Mouse (Mus musculus) liver, embryonic 12.5 days (tissue): ENCODE data around the gene Slc26a8. TPM values are rescaled to one million over a fixed set of nuclear protein-coding genes. Genes with fewer than 3 reads are reported as not detected.

Experiments
- ATAC-seq: fragments of 200-750 bp; cut with Nextera tagmentation; 2 replicates; pipeline ENCODE4 v1.8.0; 2017; ENCODE audit warnings: moderate number of reproducible peaks, mild to moderate bottlenecking, moderate library complexity
- H3K27ac ChIP-seq: fragments of 300-500 bp; sonication (generic); 2 replicates; pipeline ENCODE4 v1.5.1; 2016; ENCODE audit warnings: mild to moderate bottlenecking
- H3K27me3 ChIP-seq: fragments of 300-500 bp; sonication (generic); replicated peaks from 2 replicates; pipeline ENCODE4 v1.6.1; 2016; ENCODE audit warnings: mild to moderate bottlenecking, moderate library complexity
- H3K36me3 ChIP-seq: fragments of 300-500 bp; sonication (generic); 2 replicates; pipeline ENCODE4 v1.6.1; 2016; ENCODE audit warnings: mild to moderate bottlenecking, moderate library complexity
- H3K4me1 ChIP-seq: fragments of 300-500 bp; sonication (generic); 2 replicates; pipeline ENCODE4 v1.6.1; 2016
- H3K4me2 ChIP-seq: fragments of 300-500 bp; sonication (generic); 2 replicates; pipeline ENCODE4 v1.6.1; 2016; ENCODE audit warnings: mild to moderate bottlenecking, moderate library complexity
- H3K4me3 ChIP-seq: fragments of 300-500 bp; sonication (generic); 2 replicates; pipeline ENCODE4 v1.5.1; 2016; ENCODE audit warnings: mild to moderate bottlenecking, moderate library complexity
- H3K9ac ChIP-seq: fragments of 300-500 bp; sonication (generic); 2 replicates; pipeline ENCODE4 v1.6.1; 2016; ENCODE audit warnings: mild to moderate bottlenecking, moderate library complexity
- H3K9me3 ChIP-seq: fragments of 300-500 bp; sonication (generic); replicated peaks from 2 replicates; pipeline ENCODE4 v1.6.1; 2016; ENCODE audit warnings: mild to moderate bottlenecking, moderate library complexity
- WGBS: fragments of 180-500 bp; shearing (Covaris S2); methylation state at CpG from one replicate; pipeline ENCODE4 v1.1.7; 2016; ENCODE audit not compliant: insufficient replicate concordance; 5-methylcytosine and 5-hydroxymethylcytosine counted together
- polyA plus RNA-seq: library from polyadenylated mRNA; unstranded; fragments of >200 nt; fragmentation: Nextera tagmentation; extraction: Ambion mirVana; gene quantifications from 2 replicates; pipeline ENCODE4 v1.2.1, GENCODE M21; 2016

The Slc26a8 gene
- polyA plus RNA-seq, 1 experiment from 2014 or later, result 0.48 TPM

- Histone ChIP-seq H3K4me2 (no peak overlapping the region), H3K27ac (no peak overlapping the region; the same call in 1 of the 2 replicates), H3K4me1 (peaks cover 6% of the 10 kb centered on the region; the same call in 1 of the 2 replicates), H3K27me3 (no peaks in the 10 kb centered on the region), H3K9ac (no peak overlapping the region), H3K36me3 (no peaks in the 10 kb centered on the region), H3K4me3 (no peak overlapping the region), H3K9me3 (no peaks in the 10 kb centered on the region)
- no peak for ATAC-seq
- WGBS, result 47% methylated on average over 1 of the region's 1 CpGs
Observed at GRCm38 (mm10) chr17:28683601-28684000, 6.4 kb downstream of the Slc26a8 start.

GRCm38 (mm10) chr17:28682311-28683084 is 7.5 kb downstream of the Slc26a8 start:
- Histone ChIP-seq H3K27ac (no peak overlapping the region), H3K9ac (no peak overlapping the region), H3K36me3 (no peaks in the 10 kb centered on the region), H3K4me1 (peaks cover 6% of the 10 kb centered on the region; the same call in 1 of the 2 replicates), H3K27me3 (no peaks in the 10 kb centered on the region), H3K4me2 (no peak overlapping the region), H3K9me3 (no peaks in the 10 kb centered on the region), H3K4me3 (no peak overlapping the region)
- peak; percentile 54; the same call in 1 of the 2 replicates for ATAC-seq
- 77% methylated on average over 13 of the region's 13 CpGs for WGBS

GRCm38 (mm10) chr17:28659564-28659963 is 30.5 kb downstream of the Slc26a8 start:
- Histone ChIP-seq H3K4me2 (no peak overlapping the region), H3K36me3 (no peaks in the 10 kb centered on the region), H3K27ac (no peak overlapping the region), H3K9ac (no peak overlapping the region), H3K4me3 (no peak overlapping the region), H3K9me3 (no peaks in the 10 kb centered on the region), H3K4me1 (no peaks in the 10 kb centered on the region), H3K27me3 (no peaks in the 10 kb centered on the region; the same call in 1 of the 2 replicates)
- 63% methylated on average over 6 of the region's 6 CpGs for WGBS
- no peak for ATAC-seq

GRCm38 (mm10) chr17:28657936-28658335 is 32.1 kb downstream of the Slc26a8 start:
- Histone ChIP-seq H3K27ac (no peak overlapping the region), H3K27me3 (no peaks in the 10 kb centered on the region; the same call in 1 of the 2 replicates), H3K4me1 (no peaks in the 10 kb centered on the region), H3K9ac (no peak overlapping the region), H3K36me3 (no peaks in the 10 kb centered on the region), H3K9me3 (no peaks in the 10 kb centered on the region), H3K4me2 (no peak overlapping the region), H3K4me3 (no peak overlapping the region)
- ATAC-seq, result no peak
- WGBS, result 27% methylated on average over 4 of the region's 4 CpGs

- Histone ChIP-seq H3K4me1 (no peaks in the 10 kb centered on the region), H3K9me3 (no peaks in the 10 kb centered on the region), H3K27ac (no peak overlapping the region), H3K4me3 (no peak overlapping the region), H3K9ac (no peak overlapping the region), H3K36me3 (no peaks in the 10 kb centered on the region), H3K27me3 (peaks cover 4% of the 10 kb centered on the region; the same call in 1 of the 2 replicates), H3K4me2 (no peak overlapping the region)
- WGBS, result 65% methylated on average over 3 of the region's 3 CpGs
- no peak for ATAC-seq
Observed at GRCm38 (mm10) chr17:28650268-28650667, 39.8 kb downstream of the Slc26a8 start.

DNA sequence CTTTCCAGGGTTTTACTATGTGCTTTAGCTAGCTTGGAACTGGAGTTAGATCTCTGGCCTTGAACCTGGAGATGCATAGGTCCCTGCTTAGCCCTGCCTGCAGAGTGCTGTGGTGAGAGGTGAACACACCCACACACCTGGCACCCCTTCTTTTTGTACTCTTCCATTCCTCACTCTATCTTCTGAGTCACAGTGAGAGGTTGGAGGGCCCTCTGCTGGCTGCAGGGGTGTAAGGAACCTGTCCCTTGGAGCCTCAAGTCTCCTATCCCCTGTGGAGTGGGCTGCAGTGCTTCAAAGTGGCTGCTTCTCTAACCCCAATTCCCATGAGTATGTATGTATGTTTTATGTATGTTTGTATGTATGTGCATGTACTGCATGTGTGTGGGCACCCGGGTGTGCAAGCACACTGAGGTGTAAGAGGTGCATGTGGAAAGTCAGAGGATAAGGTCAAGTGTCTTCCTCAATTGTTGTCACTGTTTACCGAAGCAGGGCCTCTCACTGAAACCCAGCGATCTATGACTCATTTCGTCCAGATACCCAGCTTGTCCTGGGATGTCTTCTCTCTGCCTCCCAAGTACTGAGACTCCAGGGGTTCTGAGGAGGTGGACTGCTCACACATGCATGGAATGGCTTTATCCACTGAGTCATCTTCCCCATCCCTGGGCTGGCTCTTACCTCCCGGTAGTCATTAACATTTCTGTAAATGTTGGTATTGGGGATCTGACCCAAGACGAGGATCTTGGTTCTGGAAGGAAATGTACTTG is 41.2 kb downstream of the Slc26a8 start:
- Histone ChIP-seq H3K9ac (no peak overlapping the region), H3K27me3 (peaks cover 15% of the 10 kb centered on the region; the same call in 1 of the 2 replicates), H3K4me1 (no peaks in the 10 kb centered on the region), H3K4me2 (no peak overlapping the region), H3K36me3 (no peaks in the 10 kb centered on the region), H3K4me3 (no peak overlapping the region), H3K27ac (no peak overlapping the region), H3K9me3 (no peaks in the 10 kb centered on the region)
- WGBS, result 34% methylated on average over 6 of the region's 6 CpGs
- ATAC-seq, result no peak

- no peaks in the 10 kb centered on the region for H3K9me3 ChIP-seq
- H3K9ac ChIP-seq, result no peak overlapping the region
- H3K4me2 ChIP-seq, result no peak overlapping the region
- no peak for ATAC-seq
- H3K4me1 ChIP-seq, result no peaks in the 10 kb centered on the region
- H3K4me3 ChIP-seq, result no peak overlapping the region
- no peak overlapping the region for H3K27ac ChIP-seq
- peaks cover 39% of the 10 kb centered on the region for H3K27me3 ChIP-seq
- H3K36me3 ChIP-seq, result no peaks in the 10 kb centered on the region
- 57% methylated on average over 3 of the region's 3 CpGs for WGBS
Observed at GRCm38 (mm10) chr17:28646221-28646620, 43.8 kb downstream of the Slc26a8 start.

DNA sequence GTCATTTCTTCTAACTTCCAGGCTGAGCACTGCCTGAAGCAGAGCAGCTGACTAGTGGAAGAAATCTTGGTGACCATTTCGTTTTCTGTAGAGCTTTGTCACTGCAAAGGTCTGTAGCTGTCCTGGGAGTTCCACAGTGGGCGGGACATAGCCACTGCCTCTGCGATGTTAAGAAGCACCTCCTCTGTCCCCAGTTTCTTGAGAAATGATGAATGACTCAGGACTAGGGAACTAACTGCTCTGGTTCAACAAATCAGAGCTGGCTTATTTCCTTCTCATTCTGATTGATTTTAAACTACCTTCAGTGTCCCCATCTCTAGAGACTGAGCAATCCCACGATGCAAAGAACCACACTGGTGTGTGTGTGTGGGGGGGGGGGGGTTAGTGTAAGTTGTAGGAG is 45.9 kb downstream of the Slc26a8 start:
- H3K4me1 ChIP-seq, result no peaks in the 10 kb centered on the region
- no peak for ATAC-seq
- 37% methylated on average over 4 of the region's 4 CpGs for WGBS
- H3K27ac ChIP-seq, result no peak overlapping the region
- peaks cover 42% of the 10 kb centered on the region for H3K27me3 ChIP-seq
- H3K4me2 ChIP-seq, result no peak overlapping the region
- no peaks in the 10 kb centered on the region for H3K36me3 ChIP-seq
- H3K9ac ChIP-seq, result no peak overlapping the region
- no peak overlapping the region for H3K4me3 ChIP-seq
- no peaks in the 10 kb centered on the region for H3K9me3 ChIP-seq

- H3K9ac ChIP-seq, result no peak overlapping the region
- H3K27ac ChIP-seq, result no peak overlapping the region
- no peaks in the 10 kb centered on the region for H3K36me3 ChIP-seq
- no peaks in the 10 kb centered on the region for H3K9me3 ChIP-seq
- H3K4me1 ChIP-seq, result no peaks in the 10 kb centered on the region
- no peak overlapping the region for H3K4me2 ChIP-seq
- 28% methylated on average over 3 of the region's 3 CpGs for WGBS
- peaks cover 44% of the 10 kb centered on the region for H3K27me3 ChIP-seq
- no peak overlapping the region for H3K4me3 ChIP-seq
- no peak for ATAC-seq
Observed at GRCm38 (mm10) chr17:28643697-28644096, 46.3 kb downstream of the Slc26a8 start.

DNA sequence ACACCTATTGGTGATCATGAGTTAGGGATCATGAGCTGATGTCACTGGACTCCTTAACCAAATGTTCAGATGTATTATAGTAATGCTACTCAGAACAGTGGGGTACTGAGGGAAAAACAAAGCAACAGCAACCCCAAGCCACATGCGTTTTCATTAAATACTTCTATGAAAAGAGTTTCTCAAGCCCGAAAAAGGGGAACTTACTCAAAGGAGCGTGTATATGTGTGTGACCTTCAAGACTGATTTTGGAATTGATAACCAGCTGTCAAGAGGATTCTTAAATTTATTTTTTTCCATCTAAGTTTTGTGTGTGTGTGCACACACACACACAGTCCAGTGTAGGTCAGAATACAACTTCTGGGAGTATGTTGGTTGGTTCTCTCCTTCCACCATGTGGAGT is 49.9 kb downstream of the Slc26a8 start:
- Histone ChIP-seq H3K4me2 (no peak overlapping the region), H3K4me3 (no peak overlapping the region), H3K36me3 (no peaks in the 10 kb centered on the region), H3K4me1 (no peaks in the 10 kb centered on the region), H3K9me3 (no peaks in the 10 kb centered on the region), H3K9ac (no peak overlapping the region), H3K27me3 (peaks cover 41% of the 10 kb centered on the region), H3K27ac (no peak overlapping the region)
- 34% methylated on average over 3 of the region's 3 CpGs for whole genome bisulfite sequencing
- no peak for ATAC-seq

DNA sequence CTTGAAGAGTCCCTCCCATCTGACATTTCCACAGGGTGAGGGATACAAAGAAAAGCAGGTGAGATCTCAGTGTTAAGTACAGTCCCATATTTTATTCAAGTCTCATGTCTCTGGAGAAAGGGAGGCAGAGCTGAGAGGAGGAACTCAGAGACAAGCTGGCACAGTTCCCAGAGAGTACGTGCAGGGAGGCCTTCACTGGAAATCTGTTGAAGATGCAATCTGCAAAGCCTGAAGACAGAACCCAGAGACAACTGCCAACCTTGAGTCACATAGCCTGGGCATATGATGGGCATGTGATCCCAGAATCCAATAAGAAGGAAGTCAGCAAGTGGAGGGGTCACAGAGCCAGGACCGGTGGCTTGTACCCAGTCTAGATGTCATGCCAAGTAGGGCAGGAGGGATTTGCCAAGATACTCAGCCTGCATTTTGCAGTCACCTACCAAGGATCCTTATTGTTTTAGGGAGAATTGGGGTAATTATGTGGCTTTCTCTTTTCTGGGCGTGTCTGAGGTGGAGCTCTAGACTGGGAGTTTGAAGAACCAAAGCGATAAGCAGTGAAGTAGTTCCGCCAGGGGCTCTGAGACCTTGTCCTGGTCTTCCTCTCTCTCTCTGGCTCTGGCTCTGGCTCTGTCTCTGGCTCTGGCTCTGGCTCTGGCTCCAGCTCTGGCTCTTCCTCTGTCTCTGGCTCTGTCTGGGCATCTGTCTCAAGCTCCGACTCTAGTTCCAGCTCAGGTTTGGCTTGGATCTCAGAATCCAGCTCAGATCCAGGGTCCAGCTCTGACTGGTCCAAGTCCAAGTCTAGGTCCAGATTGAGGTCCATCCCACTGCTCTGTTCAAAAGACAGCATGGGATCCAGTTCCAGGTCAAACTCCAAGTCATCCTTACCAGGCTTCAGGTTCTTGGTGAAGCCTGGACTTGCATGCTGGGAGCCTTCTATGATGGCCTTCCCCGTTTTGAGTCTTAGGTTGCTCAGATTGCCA is 52.0 kb downstream of the Slc26a8 start:
- no peak overlapping the region for H3K4me2 ChIP-seq
- ATAC-seq, result no peak
- WGBS, result 72% methylated on average over 7 of the region's 7 CpGs
- H3K4me3 ChIP-seq, result no peak overlapping the region
- H3K9ac ChIP-seq, result no peak overlapping the region
- H3K36me3 ChIP-seq, result no peaks in the 10 kb centered on the region
- H3K27ac ChIP-seq, result no peak overlapping the region
- no peaks in the 10 kb centered on the region for H3K4me1 ChIP-seq
- H3K27me3 ChIP-seq, result peaks cover 22% of the 10 kb centered on the region
- H3K9me3 ChIP-seq, result no peaks in the 10 kb centered on the region
